Mouse (Mus musculus): ENCODE measurements around the gene Ldhc. TPM values are rescaled to one million over a fixed set of nuclear protein-coding genes. Genes with fewer than 3 reads are reported as not detected.
"Not testable (repeated sequence)": the region's sequence is repeated elsewhere in the genome, so short reads cannot be mapped to it uniquely, and the experiment has no call there.

Gene Ldhc
- 0.13 TPM in 1 of 2 replicates, not detected in the other for polyA plus RNA-seq (2014; fragmentation: Nextera tagmentation; extraction: Ambion mirVana)

DNA sequence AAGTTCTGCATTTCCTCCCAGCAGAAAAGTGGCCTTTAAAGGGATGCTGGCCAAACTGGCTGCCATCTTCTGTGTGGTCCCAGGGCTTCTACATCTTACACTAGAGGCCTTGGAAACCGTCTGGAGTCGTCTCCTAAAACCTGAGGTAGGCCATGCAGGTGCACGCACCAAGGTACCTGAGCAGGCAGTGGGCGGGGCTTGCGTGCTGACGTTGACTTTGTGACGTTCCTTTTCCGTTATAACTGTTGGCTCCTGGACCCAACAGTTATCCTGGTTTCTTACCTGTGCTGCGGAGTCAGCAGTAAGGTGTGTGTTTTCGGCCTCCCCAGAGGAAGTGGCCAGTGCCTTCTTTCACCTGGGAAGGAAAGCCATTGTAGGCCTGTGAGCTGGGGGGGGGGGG lies at the start of gene Ldhc:
Gene Ldhc (plus strand): TSS at position 208 of the 400 bp plus-strand sequence.
- 40% methylated on average over 10 of the region's 10 CpGs for WGBS

DNA sequence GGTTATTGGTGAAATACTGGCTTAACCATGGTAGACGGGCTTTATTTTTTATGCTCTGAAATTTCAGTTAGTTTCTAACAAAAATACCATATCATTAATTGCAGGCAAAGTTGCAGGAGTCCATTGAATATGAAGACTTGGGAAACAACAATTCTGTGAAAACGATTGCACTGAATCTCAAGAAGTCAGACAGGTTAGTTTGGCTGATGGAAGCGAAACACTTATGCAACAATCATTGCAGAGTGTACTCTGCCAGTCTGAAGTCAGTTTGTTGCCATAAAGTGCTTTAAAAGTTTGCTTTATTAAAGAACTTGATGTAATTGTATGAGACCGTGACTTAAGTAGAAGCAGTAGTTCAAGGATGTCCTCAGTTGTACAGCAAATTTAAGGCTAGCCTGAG lies 47.0 kb upstream of the Ldhc start:
- Histone ChIP-seq H3K4me3 (ENCODE audit: low read depth, low read length) (no peak overlapping the region), H3K4me2 (no peak overlapping the region), H3K9me3 (ENCODE audit: low read depth, low read length) (no peaks in the 10 kb centered on the region), H3K36me3 (ENCODE audit: insufficient read depth) (peaks cover 89% of the 10 kb centered on the region), H3K4me1 (ENCODE audit: insufficient read depth) (no peaks in the 10 kb centered on the region), H3K27ac (ENCODE audit: low read depth) (no peak overlapping the region), H3K9ac (no peak overlapping the region), H3K27me3 (ENCODE audit: insufficient read depth, low read length) (no peaks in the 10 kb centered on the region)
- DNase-seq = no peak
- 90% methylated on average over 4 of the region's 4 CpGs for WGBS
- no peak for TF ChIP-seq CTCF (IDR thresholded peaks at IDR 0.05; ENCODE audit: low read depth)
- ATAC-seq (ENCODE audit: insufficient read depth) = no peak

More for the DNA sequence above, at the start of gene Ldhc:
- peaks cover 5% of the 10 kb centered on the region for H3K36me3 ChIP-seq (ENCODE audit: insufficient read depth)
- H3K4me2 ChIP-seq = no peak within 1 kb of the TSS
- H3K9me3 ChIP-seq (ENCODE audit: low read depth, low read length) = no peaks in the 10 kb centered on the region
- H3K4me3 ChIP-seq (ENCODE audit: low read depth, low read length) = no peak within 1 kb of the TSS
- H3K4me1 ChIP-seq (ENCODE audit: insufficient read depth) = no peaks in the 10 kb centered on the region
- no peaks in the 10 kb centered on the region for H3K27me3 ChIP-seq (ENCODE audit: insufficient read depth, low read length)
- H3K27ac ChIP-seq (ENCODE audit: low read depth) = no peak within 1 kb of the TSS
- DNase-seq = no peak
- no peak within 1 kb of the TSS for H3K9ac ChIP-seq
- TF ChIP-seq CTCF (IDR thresholded peaks at IDR 0.05; ENCODE audit: low read depth) = no peak
- no peak for ATAC-seq (ENCODE audit: insufficient read depth)

DNA sequence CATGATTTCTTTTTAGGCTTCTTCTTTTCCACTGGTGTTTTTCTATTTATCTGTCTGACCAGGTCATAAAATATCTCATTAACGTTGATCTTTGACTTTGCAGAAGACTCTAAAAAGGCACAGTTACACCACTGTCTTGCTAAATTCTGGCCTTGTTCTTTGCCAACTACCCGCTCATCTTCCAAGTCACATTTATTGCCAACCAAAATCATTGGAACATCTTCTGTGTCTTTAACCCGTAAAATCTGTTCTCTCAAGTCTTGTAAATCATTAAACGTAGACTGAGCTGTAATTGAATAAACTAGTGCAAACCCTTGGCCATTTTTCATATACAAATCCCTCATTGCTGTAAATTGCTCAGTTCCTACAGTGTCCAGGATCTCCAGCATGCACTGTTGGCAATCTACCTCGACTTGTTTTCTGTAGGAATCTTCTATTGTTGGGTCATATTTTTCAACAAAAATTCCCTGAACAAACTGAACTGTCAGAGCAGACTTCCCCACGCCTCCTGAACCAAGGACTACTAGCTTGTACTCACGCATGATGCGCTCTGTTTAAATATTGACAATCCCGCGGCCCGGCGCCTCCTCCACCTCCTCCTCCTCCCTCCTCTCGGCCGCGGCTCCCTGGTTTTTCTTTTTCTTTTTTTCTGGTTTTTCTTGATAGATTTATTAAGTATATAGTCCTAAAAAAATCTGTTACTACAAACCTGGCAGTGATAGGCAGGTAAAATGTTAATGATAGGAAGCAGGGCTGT lies 39.9 kb upstream of the Ldhc start:
- not testable (repeated sequence) for H3K9me3 ChIP-seq (ENCODE audit: low read depth, low read length); DNase-seq; H3K27ac ChIP-seq (ENCODE audit: low read depth); H3K4me3 ChIP-seq (ENCODE audit: low read depth, low read length); H3K27me3 ChIP-seq (ENCODE audit: insufficient read depth, low read length); ATAC-seq (ENCODE audit: insufficient read depth); H3K4me1 ChIP-seq (ENCODE audit: insufficient read depth); H3K4me2 ChIP-seq; H3K9ac ChIP-seq
- WGBS = 77% methylated on average over 15 of the region's 15 CpGs
- H3K36me3 ChIP-seq (ENCODE audit: insufficient read depth) = peaks cover 70% of the 10 kb centered on the region

DNA sequence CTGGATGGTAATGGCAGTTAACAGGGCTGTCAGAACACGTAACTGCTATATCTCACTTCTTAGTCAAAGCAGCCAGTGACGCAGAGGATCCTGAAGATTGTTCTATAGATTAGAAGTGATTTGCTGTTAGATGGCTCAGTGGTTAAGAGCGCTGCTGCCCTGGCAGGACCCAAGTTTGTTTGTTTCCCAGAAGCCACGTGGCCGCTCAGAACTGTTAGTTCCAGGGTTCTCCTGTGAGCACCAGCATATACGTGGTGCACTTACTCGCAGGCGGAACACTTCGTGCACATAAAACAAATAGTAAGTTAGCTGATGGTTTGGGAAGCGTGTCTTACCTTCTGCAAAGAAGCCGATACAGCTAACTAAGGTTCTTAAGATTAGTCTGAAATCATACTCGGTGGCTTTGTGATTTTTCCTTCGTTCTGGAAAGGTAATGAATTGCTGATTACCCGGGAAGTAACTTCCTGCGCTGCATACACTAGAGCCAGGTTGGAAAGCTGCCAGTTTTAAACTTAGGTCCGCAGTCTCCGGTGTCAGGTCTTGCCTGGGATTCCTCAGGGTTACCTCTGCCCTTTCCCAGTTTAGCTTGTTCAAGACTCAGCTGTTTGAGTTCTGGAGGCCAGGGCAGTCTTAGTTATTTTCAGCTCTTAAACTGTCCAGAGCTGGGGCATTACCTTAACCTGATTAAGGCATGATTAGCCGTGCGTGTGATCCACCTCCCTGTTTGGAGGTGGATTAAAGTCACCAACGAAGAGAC lies 33.8 kb upstream of the Ldhc start:
- Histone ChIP-seq H3K27ac (ENCODE audit: low read depth) (no peak overlapping the region), H3K9me3 (ENCODE audit: low read depth, low read length) (no peaks in the 10 kb centered on the region), H3K9ac (no peak overlapping the region), H3K36me3 (ENCODE audit: insufficient read depth) (peaks cover 23% of the 10 kb centered on the region), H3K4me3 (ENCODE audit: low read depth, low read length) (no peak overlapping the region), H3K27me3 (ENCODE audit: insufficient read depth, low read length) (no peaks in the 10 kb centered on the region), H3K4me2 (no peak overlapping the region), H3K4me1 (ENCODE audit: insufficient read depth) (peaks cover 15% of the 10 kb centered on the region)
- TF ChIP-seq CTCF (IDR thresholded peaks at IDR 0.05; ENCODE audit: low read depth) = no peak
- ATAC-seq (ENCODE audit: insufficient read depth) = no peak
- WGBS = 48% methylated on average over 20 of the region's 20 CpGs
- DNase-seq = peak; percentile 61

DNA sequence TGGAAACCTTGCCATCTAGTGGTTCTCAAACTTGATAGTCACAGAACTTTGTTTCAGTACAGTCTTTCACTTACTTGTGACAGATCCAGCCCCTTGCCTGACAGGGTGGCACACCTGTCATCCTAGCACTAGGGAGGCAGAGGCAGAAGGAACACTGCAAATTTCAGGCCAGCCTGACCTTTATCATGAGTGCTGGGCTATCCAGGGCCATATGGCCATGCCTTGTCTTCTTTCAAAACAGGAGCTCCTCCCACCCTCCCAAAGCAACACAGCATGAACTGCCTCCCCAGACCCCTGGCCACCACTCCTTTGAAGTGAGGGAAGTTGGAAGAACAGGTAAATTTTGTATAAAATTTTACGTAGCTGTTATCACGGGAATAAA lies 33.2 kb upstream of the Ldhc start:
- Histone ChIP-seq H3K4me1 (ENCODE audit: insufficient read depth) (peaks cover 15% of the 10 kb centered on the region), H3K36me3 (ENCODE audit: insufficient read depth) (peaks cover 17% of the 10 kb centered on the region), H3K9ac (no peak overlapping the region), H3K4me3 (ENCODE audit: low read depth, low read length) (no peak overlapping the region), H3K27ac (ENCODE audit: low read depth) (no peak overlapping the region), H3K27me3 (ENCODE audit: insufficient read depth, low read length) (no peaks in the 10 kb centered on the region), H3K9me3 (ENCODE audit: low read depth, low read length) (no peaks in the 10 kb centered on the region), H3K4me2 (no peak overlapping the region)
- TF ChIP-seq CTCF (IDR thresholded peaks at IDR 0.05; ENCODE audit: low read depth) = no peak
- ATAC-seq (ENCODE audit: insufficient read depth) (no peak), DNase-seq (no peak)
- WGBS = 82% methylated on average over 2 of the region's 2 CpGs

DNA sequence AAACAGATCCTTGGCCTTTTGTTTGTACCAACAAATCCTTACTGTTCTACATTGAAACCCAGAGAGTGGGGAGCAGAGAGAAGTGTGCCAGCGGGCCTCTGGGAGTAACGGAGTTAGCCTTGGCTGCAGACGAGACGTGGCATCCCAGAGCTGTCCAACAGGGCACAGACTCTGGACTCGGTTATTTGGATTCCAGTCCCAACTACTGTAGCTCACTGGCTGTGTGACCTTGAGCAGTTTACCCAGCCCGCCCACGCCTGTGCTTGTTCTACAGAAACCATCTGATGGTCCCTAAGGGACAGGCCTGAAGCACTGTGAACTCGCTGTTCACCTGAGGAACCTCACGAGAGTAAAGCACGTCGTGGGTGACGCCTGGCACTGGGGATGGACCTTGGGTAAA lies 31.1 kb upstream of the Ldhc start:
- H3K4me2 ChIP-seq = no peak overlapping the region
- 84% methylated on average over 12 of the region's 12 CpGs for WGBS
- H3K9me3 ChIP-seq (ENCODE audit: low read depth, low read length) = no peaks in the 10 kb centered on the region
- no peak overlapping the region for H3K9ac ChIP-seq
- DNase-seq (no peak), ATAC-seq (ENCODE audit: insufficient read depth) (no peak)
- no peaks in the 10 kb centered on the region for H3K36me3 ChIP-seq (ENCODE audit: insufficient read depth)
- no peak overlapping the region for H3K27ac ChIP-seq (ENCODE audit: low read depth)
- no peak overlapping the region for H3K4me3 ChIP-seq (ENCODE audit: low read depth, low read length)
- TF ChIP-seq CTCF (IDR thresholded peaks at IDR 0.05; ENCODE audit: low read depth) = no peak
- H3K27me3 ChIP-seq (ENCODE audit: insufficient read depth, low read length) = no peaks in the 10 kb centered on the region
- peaks cover 15% of the 10 kb centered on the region for H3K4me1 ChIP-seq (ENCODE audit: insufficient read depth)
